ENCODE assay signal across 21 mouse cellular contexts in the genomic region with DNA sequence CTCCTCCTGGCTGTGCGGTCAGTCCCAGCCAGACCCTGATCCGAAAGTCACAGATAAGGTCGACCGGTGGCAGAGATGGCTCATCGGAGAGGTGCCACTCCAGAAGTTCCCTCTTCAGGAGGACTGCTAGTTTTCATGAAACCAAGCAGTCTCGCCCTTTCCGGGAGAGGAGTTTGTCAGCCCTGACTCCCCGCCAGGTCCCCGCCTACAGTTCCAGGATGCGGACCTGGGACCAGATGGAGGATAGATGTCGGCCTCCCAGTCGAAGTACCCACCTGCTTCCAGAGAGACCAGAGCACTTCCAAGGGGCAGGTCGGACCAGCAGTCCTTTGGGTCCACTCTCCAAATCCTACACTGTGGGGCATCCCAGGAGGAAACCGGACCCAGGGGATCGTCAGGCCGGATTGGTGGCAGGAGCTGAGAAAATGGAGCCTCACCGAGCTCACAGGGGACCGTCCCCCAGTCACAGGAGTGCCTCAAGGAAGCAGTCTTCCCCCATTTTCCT. TPM values are rescaled to one million over a fixed set of nuclear protein-coding genes. Genes with fewer than 3 reads are reported as not detected.
DNase-seq lines count a peak whose midpoint lies in the region; ATAC-seq and TF ChIP-seq lines count a peak whose summit lies in the region.
"Had no signal": no experiment of that assay in that cellular context is flagged by ENCODE, and none has a peak within 500 bp of the region (broad histone marks: within the 10 kb centered on the region; RNA-seq: fewer than 3 reads in every experiment).

No protein-coding gene starts in this region.

- H3K4me2 ChIP-seq in lung, embryonic 16.5 days (ENCODE audit: low read depth, low read length): no peak overlapping the region
- H3K4me2 ChIP-seq: liver, embryonic 13.5 days had no signal

- 85% methylated on average over 18 of the region's 18 CpGs for WGBS in lung, embryonic 16.5 days
- WGBS in forebrain, embryonic 10.5 days: 88% methylated on average over 18 of the region's 18 CpGs

- no peaks in the 10 kb centered on the region for H3K27me3 ChIP-seq in testis, adult 2 months (ENCODE audit: control insufficient read depth, insufficient read depth, low read length)
- H3K27me3 ChIP-seq in lung, embryonic 16.5 days (ENCODE audit: control insufficient read depth, insufficient read depth, low read depth, low read length): no peaks in the 10 kb centered on the region
- H3K27me3 ChIP-seq in forebrain, embryonic 10.5 days (ENCODE audit: poor library complexity, severe bottlenecking): no peaks in the 10 kb centered on the region
- H3K27me3 ChIP-seq: liver, embryonic 13.5 days had no signal

- H3K4me3 ChIP-seq in testis, adult 2 months (ENCODE audit: control insufficient read depth, low read depth, low read length): peak overlapping the region; percentile 3; the same call in 1 of the 2 replicates
- no peak overlapping the region for H3K4me3 ChIP-seq in lung, embryonic 16.5 days (ENCODE audit: low read length)
- H3K4me3 ChIP-seq in forebrain, embryonic 10.5 days: no peak overlapping the region
- H3K4me3 ChIP-seq: limb, embryonic 10.5 days; liver, embryonic 13.5 days had no signal

- DNase-seq in gastrocnemius, postnatal 25 days: peak; percentile 30
- DNase-seq in gastrocnemius, adult 18-20 months (ENCODE audit: low spot score): no peak
- DNase-seq in testis, postnatal 10 days (ENCODE audit: low spot score): no peak
- no peak for DNase-seq in frontal cortex, adult 2 months (ENCODE audit: extremely low spot score in 1 of 2, low spot score in 1 of 2)
- DNase-seq in forebrain, embryonic 10.5 days (ENCODE audit: extremely low spot score, low spot score): no peak
- DNase-seq: adrenal gland, postnatal 25 days; cerebellum, adult 9-11 months; kidney, adult 18-20 months; kidney, postnatal 14 days; liver, embryonic 13.5 days; midbrain, embryonic 14.5 days; thymus, postnatal 25 days had no signal

- no peak overlapping the region for H3K27ac ChIP-seq in testis, adult 2 months (ENCODE audit: control insufficient read depth, insufficient read depth, low read depth, low read length)
- H3K27ac ChIP-seq in lung, embryonic 16.5 days (ENCODE audit: low read length): peak overlapping the region; percentile 19
- no peak overlapping the region for H3K27ac ChIP-seq in forebrain, embryonic 10.5 days
- H3K27ac ChIP-seq: limb, embryonic 10.5 days; liver, embryonic 13.5 days had no signal

- H3K9ac ChIP-seq in lung, embryonic 16.5 days (ENCODE audit: low read length): no peak overlapping the region
- H3K9ac ChIP-seq: liver, embryonic 13.5 days had no signal

- no peaks in the 10 kb centered on the region for H3K36me3 ChIP-seq in testis, adult 2 months (ENCODE audit: control insufficient read depth, insufficient read depth, low read length)
- H3K36me3 ChIP-seq in lung, embryonic 16.5 days (ENCODE audit: control insufficient read depth, insufficient read depth, low read length): no peaks in the 10 kb centered on the region; the same call in 1 of the 2 replicates
- H3K36me3 ChIP-seq in forebrain, embryonic 10.5 days (replicated peaks): peaks cover 7% of the 10 kb centered on the region; the same call in 1 of the 2 replicates
- H3K36me3 ChIP-seq: limb, embryonic 10.5 days; liver, embryonic 13.5 days had no signal

- no peak for TF ChIP-seq POLR2A in testis, adult 2 months (IDR thresholded peaks at IDR 0.05; ENCODE audit: control insufficient read depth, low read depth, low read length)

- no peak for TF ChIP-seq CTCF in testis, adult 2 months (IDR thresholded peaks at IDR 0.05; ENCODE audit: control insufficient read depth, insufficient read depth, insufficient replicate concordance, low read depth, low read length)

- no peaks in the 10 kb centered on the region; the same call in 1 of the 2 replicates for H3K9me3 ChIP-seq in lung, embryonic 16.5 days (ENCODE audit: control insufficient read depth, low read length)
- H3K9me3 ChIP-seq in forebrain, embryonic 10.5 days: peaks cover 6% of the 10 kb centered on the region
- H3K9me3 ChIP-seq: liver, embryonic 13.5 days had no signal

- no peak for ATAC-seq in lung, embryonic 16.5 days (ENCODE audit: low read depth)
- ATAC-seq: activated CD4-positive, CD25-positive, alpha-beta regulatory T cell, adult 4 months; hindbrain, embryonic 16.5 days had no signal

- peaks cover 14% of the 10 kb centered on the region for H3K4me1 ChIP-seq in testis, adult 2 months (ENCODE audit: control insufficient read depth, insufficient read depth, low read length)
- H3K4me1 ChIP-seq in lung, embryonic 16.5 days (replicated peaks; ENCODE audit: control insufficient read depth, insufficient read depth, low read length): no peaks in the 10 kb centered on the region; the same call in 1 of the 2 replicates
- H3K4me1 ChIP-seq in forebrain, embryonic 10.5 days: no peaks in the 10 kb centered on the region; the same call in 1 of the 2 replicates
- H3K4me1 ChIP-seq: limb, embryonic 10.5 days had no signal

RNA-seq across cellular contexts. Expression of a gene that starts 24.2 kb away (rescaled TPM):
- total RNA-seq in gastrocnemius, postnatal 25 days (2021): not detected
- not detected for total RNA-seq in gastrocnemius, adult 18-20 months (2021)
- 3.6 and 5.3 TPM in 2 replicates for polyA plus RNA-seq in testis, adult 2 months (2012; rRNA removed)
- not detected in 2 replicates for polyA plus RNA-seq in lung, embryonic 16.5 days (2015; fragmentation: Nextera tagmentation; extraction: Ambion mirVana)
- not detected in 2 replicates for polyA plus RNA-seq in frontal cortex, adult 2 months (2012; rRNA removed)
- not detected in 2 replicates for polyA plus RNA-seq in forebrain, embryonic 10.5 days (2016; fragmentation: Nextera tagmentation; extraction: Ambion mirVana)
- total RNA-seq: adrenal gland, postnatal 25 days; layer of hippocampus, postnatal 25 days; megakaryocyte progenitor cell, adult 5-6 weeks had no signal
- polyA plus RNA-seq: activated CD4-positive, CD25-positive, alpha-beta regulatory T cell, adult 4 months; heart, embryonic 14.5 days; hindbrain, embryonic 16.5 days; limb, embryonic 10.5 days; liver, embryonic 13.5 days; midbrain, embryonic 14.5 days; stomach, embryonic 16.5 days had no signal

RNA-seq across cellular contexts. Expression of a gene that starts 31.9 kb away (rescaled TPM):
- total RNA-seq in gastrocnemius, postnatal 25 days (2021): 1 to 10 TPM; 1.8 to 2.0 TPM
- total RNA-seq in gastrocnemius, adult 18-20 months (2021): 1 to 10 TPM in 1 of 2 experiments, under 1 TPM in 1; 0.89 to 1.3 TPM
- 2.0 and 2.7 TPM in 2 replicates for polyA plus RNA-seq in testis, adult 2 months (2012; rRNA removed)
- 34.4 and 35.0 TPM in 2 replicates for polyA plus RNA-seq in lung, embryonic 16.5 days (2015; fragmentation: Nextera tagmentation; extraction: Ambion mirVana)
- polyA plus RNA-seq in frontal cortex, adult 2 months (2012; rRNA removed): 5.6 and 5.8 TPM in 2 replicates
- polyA plus RNA-seq in forebrain, embryonic 10.5 days (2016; fragmentation: Nextera tagmentation; extraction: Ambion mirVana): 9.8 and 10.5 TPM in 2 replicates
